Mouse (Mus musculus) myocyte (in vitro differentiated cells): ENCODE measurements around the gene Nap1l1.

Experiments
- MYOD1 ChIP-seq, 3 experiments: IDR thresholded peaks; one replicate each; pipeline ENCODE4 v1.6.1; 2011; ENCODE audit warnings: control low read depth in 2 of 3, low read depth in 2 of 3, mild to moderate bottlenecking in 2 of 3, moderate library complexity in 1 of 3; ENCODE audit not compliant: insufficient read length in 2 of 3, control insufficient read depth in 1 of 3
- POLR2A ChIP-seq: IDR thresholded peaks from one replicate; pipeline ENCODE4 v1.6.1; 2011; ENCODE audit warnings: low read depth, mild to moderate bottlenecking, control low read depth, moderate library complexity; ENCODE audit not compliant: insufficient read length
- POLR2AphosphoS2 ChIP-seq: IDR thresholded peaks from one replicate; pipeline ENCODE4 v1.6.1; 2011; ENCODE audit warnings: low read depth, control low read depth; ENCODE audit not compliant: insufficient read length

GRCm38 (mm10) chr10:111471166-111471565 lies 1.9 kb upstream of the Nap1l1 start:
- TF ChIP-seq POLR2A: no peak
- no peak for TF ChIP-seq POLR2AphosphoS2
- no peak for TF ChIP-seq MYOD1 (IDR thresholded peaks at IDR 0.05; ENCODE audit: control insufficient read depth in 1 of 3, insufficient read length in 2 of 3, low read depth in 2 of 3)
